Mouse (Mus musculus) forebrain, embryonic 13.5 days (tissue): ENCODE results near the gene Trib2. TPM values are rescaled to one million over a fixed set of nuclear protein-coding genes. Genes with fewer than 3 reads are reported as not detected.

Experiments used
- ATAC-seq: fragments of 200-750 bp; cut with Nextera tagmentation; 2 replicates; pipeline ENCODE4 v1.8.0; 2017
- H3K27ac ChIP-seq: fragments of 300-500 bp; sonication (generic); 2 replicates; pipeline ENCODE4 v1.5.1; 2015; ENCODE audit warnings: inconsistent platforms, mild to moderate bottlenecking, moderate library complexity
- H3K27me3 ChIP-seq: fragments of 300-500 bp; sonication (generic); 2 replicates; pipeline ENCODE4 v1.6.1; 2015; ENCODE audit warnings: mild to moderate bottlenecking, inconsistent platforms
- H3K36me3 ChIP-seq: fragments of 300-500 bp; sonication (generic); 2 replicates; pipeline ENCODE4 v1.6.1; 2015; ENCODE audit warnings: mild to moderate bottlenecking, inconsistent platforms; ENCODE audit not compliant: poor library complexity, severe bottlenecking
- H3K4me1 ChIP-seq: fragments of 300-500 bp; sonication (generic); 2 replicates; pipeline ENCODE4 v1.6.1; 2015; ENCODE audit warnings: inconsistent platforms
- H3K4me2 ChIP-seq: fragments of 300-500 bp; sonication (generic); 2 replicates; pipeline ENCODE4 v1.6.1; 2015; ENCODE audit warnings: inconsistent platforms, mild to moderate bottlenecking, moderate library complexity
- H3K4me3 ChIP-seq: fragments of 300-500 bp; sonication (generic); 2 replicates; pipeline ENCODE4 v1.5.1; 2015; ENCODE audit warnings: mild to moderate bottlenecking, inconsistent platforms
- H3K9ac ChIP-seq: fragments of 300-500 bp; sonication (generic); 2 replicates; pipeline ENCODE4 v1.6.1; 2015; ENCODE audit warnings: mild to moderate bottlenecking, inconsistent platforms
- H3K9me3 ChIP-seq: fragments of 300-500 bp; sonication (generic); replicated peaks from 2 replicates; pipeline ENCODE4 v1.6.1; 2016; ENCODE audit warnings: inconsistent platforms
- WGBS: fragments of 180-500 bp; shearing (Covaris S2); methylation state at CpG from one replicate; pipeline ENCODE4 v1.1.7; 2015; 5-methylcytosine and 5-hydroxymethylcytosine counted together
- polyA plus RNA-seq: library from polyadenylated mRNA; unstranded; fragments of >200 nt; fragmentation: Nextera tagmentation; extraction: Ambion mirVana; gene quantifications from 2 replicates; pipeline ENCODE4 v1.2.1, GENCODE M21; 2015

The Trib2 gene
- polyA plus RNA-seq, 1 experiment from 2014 or later = 76.6 TPM

DNA sequence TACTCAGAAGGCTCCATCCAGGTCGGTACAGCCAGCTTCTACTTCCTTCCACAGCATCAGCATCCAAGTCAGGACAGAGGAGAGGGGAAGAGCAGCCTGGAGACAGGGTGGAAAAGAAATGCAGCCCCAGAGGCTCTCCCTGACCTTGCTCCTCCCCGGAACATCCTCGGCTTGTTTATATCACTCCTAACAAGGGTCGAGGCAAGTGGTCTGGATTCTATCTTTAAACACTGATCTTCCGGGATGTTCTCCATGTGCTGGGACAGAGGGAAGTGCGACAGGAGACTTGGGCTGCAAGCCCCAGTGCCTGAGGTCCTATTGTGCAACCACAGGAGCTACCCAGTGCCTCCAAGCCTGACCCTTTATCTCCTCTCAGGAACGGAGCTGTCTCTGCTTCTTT is 18.7 kb downstream of the Trib2 start:
- no peak overlapping the region for H3K4me2 ChIP-seq
- no peak overlapping the region for H3K27ac ChIP-seq
- peaks cover 93% of the 10 kb centered on the region for H3K36me3 ChIP-seq
- WGBS = 81% methylated on average over 7 of the region's 7 CpGs
- peaks cover 40% of the 10 kb centered on the region for H3K4me1 ChIP-seq
- H3K27me3 ChIP-seq = no peaks in the 10 kb centered on the region
- H3K9ac ChIP-seq = no peak overlapping the region
- H3K4me3 ChIP-seq = no peak overlapping the region
- no peaks in the 10 kb centered on the region for H3K9me3 ChIP-seq
- ATAC-seq = no peak

GRCm38 (mm10) chr12:15795886-15796285 is 20.8 kb downstream of the Trib2 start:
- H3K4me3 ChIP-seq = no peak overlapping the region
- 65% methylated on average over 3 of the region's 3 CpGs for WGBS
- peaks cover 95% of the 10 kb centered on the region for H3K36me3 ChIP-seq
- H3K27ac ChIP-seq = no peak overlapping the region
- H3K9me3 ChIP-seq = no peaks in the 10 kb centered on the region
- no peak for ATAC-seq
- H3K4me2 ChIP-seq = no peak overlapping the region
- no peaks in the 10 kb centered on the region for H3K27me3 ChIP-seq
- no peak overlapping the region for H3K9ac ChIP-seq
- peaks cover 20% of the 10 kb centered on the region for H3K4me1 ChIP-seq

- Histone ChIP-seq H3K9ac (no peak overlapping the region), H3K27ac (no peak overlapping the region), H3K4me1 (peaks cover 8% of the 10 kb centered on the region; the same call in 1 of the 2 replicates), H3K36me3 (peaks cover 90% of the 10 kb centered on the region), H3K27me3 (no peaks in the 10 kb centered on the region), H3K4me2 (no peak overlapping the region), H3K9me3 (no peaks in the 10 kb centered on the region), H3K4me3 (no peak overlapping the region)
- 96% methylated on average over 8 of the region's 8 CpGs for WGBS
- ATAC-seq = no peak
Measured at GRCm38 (mm10) chr12:15793336-15793735, 23.4 kb downstream of the Trib2 start.

GRCm38 (mm10) chr12:15790181-15790580 is 26.5 kb downstream of the Trib2 start:
- Histone ChIP-seq H3K4me1 (no peaks in the 10 kb centered on the region), H3K4me3 (no peak overlapping the region), H3K36me3 (peaks cover 61% of the 10 kb centered on the region), H3K9me3 (no peaks in the 10 kb centered on the region), H3K27ac (no peak overlapping the region), H3K27me3 (no peaks in the 10 kb centered on the region), H3K4me2 (no peak overlapping the region), H3K9ac (no peak overlapping the region)
- ATAC-seq = peak; percentile 38
- WGBS = 78% methylated on average over 2 of the region's 2 CpGs

- no peaks in the 10 kb centered on the region for H3K36me3 ChIP-seq
- no peaks in the 10 kb centered on the region for H3K4me1 ChIP-seq
- H3K9me3 ChIP-seq = no peaks in the 10 kb centered on the region
- no peak overlapping the region for H3K27ac ChIP-seq
- ATAC-seq = no peak
- no peak overlapping the region for H3K9ac ChIP-seq
- H3K27me3 ChIP-seq = no peaks in the 10 kb centered on the region
- no peak overlapping the region for H3K4me2 ChIP-seq
- H3K4me3 ChIP-seq = no peak overlapping the region
Measured at GRCm38 (mm10) chr12:15777047-15777446, 39.7 kb downstream of the Trib2 start.

- 86% methylated on average over 6 of the region's 6 CpGs for WGBS
- ATAC-seq = no peak
Measured at GRCm38 (mm10) chr12:15771686-15772085, 45.0 kb downstream of the Trib2 start.

DNA sequence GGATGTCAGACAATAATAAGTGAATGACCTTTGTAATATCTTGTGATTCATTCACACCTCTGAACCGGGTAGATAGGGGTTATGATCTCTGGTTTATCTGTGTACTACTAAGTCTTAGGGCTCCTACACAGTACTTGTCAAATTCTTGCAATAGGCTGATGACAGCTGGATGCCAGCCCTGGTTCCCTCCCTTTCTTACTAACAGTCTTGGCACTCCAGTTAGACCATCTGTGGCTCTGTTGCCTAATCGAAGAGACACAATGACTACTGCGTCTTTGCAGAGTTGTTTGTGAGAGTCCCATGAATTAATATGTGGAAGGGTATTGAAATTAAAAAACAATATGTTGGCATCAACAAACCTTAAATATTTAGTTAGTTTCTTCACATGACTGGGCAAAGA is 48.2 kb downstream of the Trib2 start:
- Histone ChIP-seq H3K4me1 (no peaks in the 10 kb centered on the region), H3K4me2 (no peak overlapping the region), H3K9ac (no peak overlapping the region), H3K27ac (no peak overlapping the region), H3K27me3 (no peaks in the 10 kb centered on the region), H3K9me3 (no peaks in the 10 kb centered on the region), H3K36me3 (no peaks in the 10 kb centered on the region), H3K4me3 (no peak overlapping the region)
- 80% methylated on average over 3 of the region's 3 CpGs for WGBS
- ATAC-seq = peak; percentile 86

More at GRCm38 (mm10) chr12:15771686-15772085, 45.0 kb downstream of the Trib2 start:
- H3K9me3 ChIP-seq = no peaks in the 10 kb centered on the region
- no peaks in the 10 kb centered on the region for H3K4me1 ChIP-seq
- H3K27ac ChIP-seq = no peak overlapping the region
- H3K4me3 ChIP-seq = no peak overlapping the region
- H3K9ac ChIP-seq = no peak overlapping the region
- H3K4me2 ChIP-seq = no peak overlapping the region
- H3K36me3 ChIP-seq = no peaks in the 10 kb centered on the region
- no peaks in the 10 kb centered on the region for H3K27me3 ChIP-seq

DNA sequence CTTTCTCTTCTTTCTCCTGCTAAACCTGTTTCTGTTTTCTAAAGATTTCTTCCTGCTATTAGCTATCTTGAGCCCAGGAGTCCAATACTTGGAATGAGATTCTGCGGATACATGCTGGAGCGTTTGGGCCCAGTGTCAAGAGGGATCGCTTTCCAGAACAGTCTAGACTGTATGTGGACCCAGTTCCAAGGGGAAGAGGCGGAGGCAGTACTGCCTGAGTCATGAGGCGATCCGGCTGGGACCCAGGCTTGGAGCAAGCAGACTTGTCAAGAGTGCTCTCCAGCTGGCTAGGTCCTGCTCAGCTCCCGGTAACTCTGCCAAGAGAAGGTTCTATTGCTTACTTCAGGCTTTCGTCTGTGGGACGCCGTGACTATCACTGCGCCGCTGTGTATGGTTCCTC is 50.7 kb downstream of the Trib2 start:
- Histone ChIP-seq H3K9me3 (no peaks in the 10 kb centered on the region), H3K4me1 (no peaks in the 10 kb centered on the region), H3K4me3 (no peak overlapping the region), H3K9ac (no peak overlapping the region), H3K27me3 (no peaks in the 10 kb centered on the region), H3K27ac (no peak overlapping the region), H3K36me3 (no peaks in the 10 kb centered on the region), H3K4me2 (no peak overlapping the region)
- WGBS = 88% methylated on average over 12 of the region's 12 CpGs
- peak; percentile 30; the same call in 1 of the 2 replicates for ATAC-seq

- Histone ChIP-seq H3K4me3 (no peak overlapping the region), H3K27ac (no peak overlapping the region), H3K9me3 (no peaks in the 10 kb centered on the region), H3K9ac (no peak overlapping the region), H3K36me3 (no peaks in the 10 kb centered on the region), H3K4me2 (no peak overlapping the region), H3K4me1 (no peaks in the 10 kb centered on the region), H3K27me3 (no peaks in the 10 kb centered on the region)
- no peak for ATAC-seq
- WGBS = 8% methylated on average over 1 of the region's 1 CpGs
Measured at GRCm38 (mm10) chr12:15765238-15765637, 51.5 kb downstream of the Trib2 start.

DNA sequence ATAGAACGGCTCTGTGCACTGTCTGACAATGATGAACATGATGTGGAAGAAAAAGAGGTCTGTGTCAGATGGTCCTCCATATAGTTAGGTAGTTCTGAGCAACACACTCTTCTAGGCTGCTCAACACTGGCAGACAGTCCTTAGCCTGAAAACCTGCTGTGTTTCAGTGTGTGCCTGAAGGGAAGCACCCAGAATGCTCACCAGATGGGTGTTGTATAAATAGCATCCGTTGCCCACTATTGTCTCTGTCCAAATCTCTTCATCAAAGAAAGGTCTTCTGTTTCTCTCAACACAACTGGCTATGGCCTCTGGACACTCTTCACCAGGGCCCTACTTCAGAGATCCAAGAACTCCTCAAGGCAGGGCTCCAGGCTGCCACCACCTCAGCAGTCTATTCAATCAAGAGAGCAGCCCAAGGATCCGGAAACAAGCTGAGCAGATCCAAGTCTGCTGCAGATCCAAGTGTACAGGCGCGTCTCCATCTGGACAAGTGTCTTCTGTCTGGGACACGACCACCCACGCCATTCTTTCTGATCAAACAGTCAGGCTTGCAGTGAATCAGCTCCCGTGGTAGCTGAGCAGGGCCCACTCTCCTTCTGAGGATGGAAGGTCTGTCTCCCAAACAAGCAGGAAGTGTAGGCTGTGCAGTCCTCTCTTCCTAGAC is 55.1 kb downstream of the Trib2 start:
- ATAC-seq = no peak
- no peaks in the 10 kb centered on the region for H3K4me1 ChIP-seq
- no peak overlapping the region for H3K4me2 ChIP-seq
- H3K27me3 ChIP-seq = no peaks in the 10 kb centered on the region
- H3K9me3 ChIP-seq = no peaks in the 10 kb centered on the region
- H3K4me3 ChIP-seq = no peak overlapping the region
- H3K27ac ChIP-seq = no peak overlapping the region
- 89% methylated on average over 8 of the region's 8 CpGs for WGBS
- H3K9ac ChIP-seq = no peak overlapping the region
- no peaks in the 10 kb centered on the region for H3K36me3 ChIP-seq

DNA sequence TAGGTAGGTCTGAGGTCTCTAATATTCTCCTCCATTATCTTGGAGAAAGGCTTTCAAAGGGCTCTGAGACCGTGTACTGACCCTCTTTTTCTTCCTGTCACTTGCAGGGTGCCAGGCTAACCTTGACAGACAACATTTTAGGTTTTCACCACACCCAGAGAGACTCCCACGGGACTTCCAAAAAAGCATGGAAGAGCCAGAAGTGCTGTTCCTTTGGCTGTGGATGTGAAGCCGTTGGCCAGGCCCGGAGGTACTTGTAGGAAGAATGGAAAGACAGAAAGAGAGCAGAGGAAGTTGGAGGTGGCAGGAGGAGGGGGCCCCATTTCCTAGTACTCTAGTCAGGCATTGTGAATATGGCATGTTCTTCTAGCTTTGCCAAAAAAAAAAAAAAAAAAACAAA is 56.0 kb downstream of the Trib2 start:
- ATAC-seq = no peak
- Histone ChIP-seq H3K36me3 (no peaks in the 10 kb centered on the region), H3K27me3 (no peaks in the 10 kb centered on the region), H3K27ac (no peak overlapping the region), H3K9ac (no peak overlapping the region), H3K4me2 (no peak overlapping the region), H3K9me3 (no peaks in the 10 kb centered on the region), H3K4me3 (no peak overlapping the region), H3K4me1 (no peaks in the 10 kb centered on the region)
- WGBS = 84% methylated on average over 4 of the region's 4 CpGs

DNA sequence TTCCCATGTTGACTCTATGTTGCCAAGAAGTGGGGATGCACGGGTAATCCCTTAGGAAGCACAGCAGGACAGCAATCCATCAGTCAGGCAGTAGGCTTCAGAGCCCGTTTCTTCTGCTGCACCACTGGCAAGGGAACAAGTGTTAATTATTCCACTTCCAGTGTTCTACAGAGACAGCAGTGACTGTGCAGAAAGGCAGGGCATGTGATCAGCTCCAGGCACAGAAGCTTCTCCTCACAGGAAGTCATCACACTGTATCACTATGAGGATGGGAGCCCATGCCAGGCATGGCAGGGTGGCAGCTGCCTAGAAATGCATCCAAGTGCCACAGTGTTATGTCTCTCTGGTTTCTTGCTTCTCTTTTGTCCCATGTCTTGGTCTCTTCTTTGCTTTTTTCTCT is 57.9 kb downstream of the Trib2 start:
- H3K4me2 ChIP-seq = no peak overlapping the region
- H3K9ac ChIP-seq = no peak overlapping the region
- ATAC-seq = peak; percentile 86
- H3K4me1 ChIP-seq = no peaks in the 10 kb centered on the region
- no peaks in the 10 kb centered on the region for H3K27me3 ChIP-seq
- no peak overlapping the region for H3K27ac ChIP-seq
- no peaks in the 10 kb centered on the region for H3K9me3 ChIP-seq
- WGBS = 35% methylated on average over 2 of the region's 2 CpGs
- H3K4me3 ChIP-seq = no peak overlapping the region
- H3K36me3 ChIP-seq = no peaks in the 10 kb centered on the region

DNA sequence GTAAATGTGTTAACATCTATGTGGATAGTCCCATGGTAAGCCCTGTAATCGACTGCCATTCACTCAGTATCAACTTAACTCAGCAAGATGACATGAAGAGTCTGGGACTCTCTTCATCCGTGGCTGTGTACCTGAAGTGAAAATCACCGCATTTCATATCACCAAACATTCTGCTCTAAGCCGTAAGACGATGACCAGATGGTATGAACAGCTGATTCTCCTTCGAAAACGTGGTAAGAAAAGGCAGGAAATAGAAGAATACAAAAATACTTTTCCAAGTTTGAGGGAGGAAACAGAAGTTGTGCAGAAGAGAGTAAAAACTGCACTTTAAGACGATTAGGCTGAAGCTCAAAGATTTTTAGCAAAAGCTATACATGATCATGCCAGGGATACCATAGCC is 59.4 kb downstream of the Trib2 start:
- no peaks in the 10 kb centered on the region for H3K9me3 ChIP-seq
- no peaks in the 10 kb centered on the region for H3K36me3 ChIP-seq
- WGBS = 85% methylated on average over 8 of the region's 8 CpGs
- no peak overlapping the region for H3K27ac ChIP-seq
- H3K9ac ChIP-seq = no peak overlapping the region
- H3K4me2 ChIP-seq = no peak overlapping the region
- H3K4me3 ChIP-seq = no peak overlapping the region
- no peaks in the 10 kb centered on the region for H3K4me1 ChIP-seq
- ATAC-seq = no peak
- no peaks in the 10 kb centered on the region for H3K27me3 ChIP-seq
